Mouse (Mus musculus): ENCODE data around the gene Phactr4. TPM values are rescaled to one million over a fixed set of nuclear protein-coding genes. Genes with fewer than 3 reads are reported as not detected.

Gene Phactr4
- polyA plus RNA-seq, 1 experiment from 2014 or later, result 9.9 TPM

DNA sequence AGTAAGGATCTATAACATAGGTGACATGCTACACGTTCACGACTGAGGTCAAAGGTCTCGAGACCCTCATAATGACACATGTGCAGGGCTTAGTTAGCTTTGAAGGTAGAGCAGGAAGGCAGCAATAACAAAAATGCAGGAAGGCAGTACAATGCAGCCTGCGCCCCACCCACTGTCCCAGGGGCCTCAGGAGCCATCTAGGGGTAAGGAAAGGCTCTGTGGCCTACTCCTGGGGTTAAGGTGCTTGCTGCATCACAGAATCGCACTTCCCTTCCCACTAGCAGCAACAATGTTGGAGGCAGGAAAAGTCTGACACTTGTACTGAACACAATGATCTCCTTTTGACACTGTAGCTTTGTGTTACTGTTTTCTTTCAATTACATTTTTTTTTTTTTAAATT lies 34.7 kb downstream of the Phactr4 start:
- no peak overlapping the region for H3K27ac ChIP-seq (ENCODE audit: low read length)
- no peak overlapping the region for H3K4me3 ChIP-seq (ENCODE audit: low read depth, low read length)
- no peak overlapping the region for H3K4me2 ChIP-seq (ENCODE audit: low read depth, low read length)
- H3K4me1 ChIP-seq (ENCODE audit: control insufficient read depth, low read depth, low read length), result peaks cover 24% of the 10 kb centered on the region
- H3K9me3 ChIP-seq (replicated peaks; ENCODE audit: control insufficient read depth, low read length), result no peaks in the 10 kb centered on the region
- no peaks in the 10 kb centered on the region for H3K27me3 ChIP-seq (ENCODE audit: control insufficient read depth, insufficient read depth, low read depth, low read length)
- H3K9ac ChIP-seq (ENCODE audit: low read depth, low read length), result no peak overlapping the region
- peaks cover 8% of the 10 kb centered on the region for H3K36me3 ChIP-seq (ENCODE audit: control insufficient read depth, insufficient read depth)
- no peak for ATAC-seq (ENCODE audit: low read depth)
- 72% methylated on average over 5 of the region's 5 CpGs for WGBS (ENCODE audit: insufficient replicate concordance)

DNA sequence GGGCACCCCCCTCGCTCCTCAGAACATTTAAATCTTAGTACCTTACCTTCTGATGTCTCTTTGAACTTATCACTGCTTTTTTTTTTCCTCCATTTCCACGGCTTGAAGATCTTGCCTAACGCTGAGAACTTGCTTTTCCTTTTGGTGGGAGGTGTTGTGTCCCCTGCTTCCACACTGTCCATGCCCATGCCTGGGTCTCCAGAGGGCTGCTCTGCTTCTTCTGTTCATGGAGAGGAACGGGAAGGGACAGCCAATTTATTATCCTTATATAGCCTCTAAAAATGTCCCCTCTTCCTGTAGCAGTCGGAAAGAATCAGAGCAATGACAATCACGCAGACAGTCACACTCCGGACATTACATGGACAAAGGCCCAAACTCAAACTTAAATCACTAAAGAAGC lies 35.4 kb downstream of the Phactr4 start:
- Histone ChIP-seq H3K36me3 (ENCODE audit: control insufficient read depth, insufficient read depth) (peaks cover 5% of the 10 kb centered on the region), H3K27me3 (ENCODE audit: control insufficient read depth, insufficient read depth, low read depth, low read length) (no peaks in the 10 kb centered on the region), H3K9me3 (replicated peaks; ENCODE audit: control insufficient read depth, low read length) (no peaks in the 10 kb centered on the region), H3K4me3 (ENCODE audit: low read depth, low read length) (no peak overlapping the region), H3K4me2 (ENCODE audit: low read depth, low read length) (no peak overlapping the region), H3K27ac (ENCODE audit: low read length) (no peak overlapping the region), H3K4me1 (ENCODE audit: control insufficient read depth, low read depth, low read length) (peaks cover 24% of the 10 kb centered on the region), H3K9ac (ENCODE audit: low read depth, low read length) (no peak overlapping the region)
- ATAC-seq (ENCODE audit: low read depth), result no peak
- WGBS (ENCODE audit: insufficient replicate concordance), result 80% methylated on average over 7 of the region's 7 CpGs

DNA sequence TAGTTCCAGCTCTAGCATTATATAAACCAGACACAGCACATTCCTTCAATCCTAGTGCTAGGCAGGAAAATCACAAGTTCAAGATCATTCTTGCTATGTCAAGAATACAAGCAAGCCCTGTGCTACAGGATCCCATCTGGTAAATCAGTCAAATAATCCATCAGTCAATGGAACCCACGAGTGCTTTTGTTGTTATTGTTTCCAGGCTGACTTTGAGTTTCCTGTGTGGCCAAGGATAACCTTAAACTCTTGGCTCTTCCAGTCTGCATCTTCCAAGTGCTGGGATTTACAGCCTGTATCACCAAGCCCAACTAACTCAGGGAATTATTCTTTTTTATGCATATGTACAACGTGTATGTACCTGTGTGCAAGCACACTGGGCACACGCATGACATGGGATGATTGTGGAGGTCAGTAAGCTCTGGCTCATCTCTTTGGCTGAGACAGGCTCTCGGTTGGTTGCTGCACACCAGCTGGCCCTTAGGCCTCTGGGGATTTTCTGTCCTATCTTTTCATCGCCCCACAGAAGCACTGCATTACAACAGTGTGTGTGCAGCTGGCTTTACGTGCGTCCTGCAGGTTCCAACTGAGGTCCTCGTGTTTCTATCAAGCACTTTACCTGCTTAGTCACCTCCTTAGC lies 36.4 kb downstream of the Phactr4 start:
- H3K4me1 ChIP-seq (ENCODE audit: control insufficient read depth, low read depth, low read length), result peaks cover 17% of the 10 kb centered on the region
- H3K9ac ChIP-seq (ENCODE audit: low read depth, low read length), result no peak overlapping the region
- no peak overlapping the region for H3K4me2 ChIP-seq (ENCODE audit: low read depth, low read length)
- WGBS (ENCODE audit: insufficient replicate concordance), result 77% methylated on average over 8 of the region's 8 CpGs
- no peak overlapping the region for H3K27ac ChIP-seq (ENCODE audit: low read length)
- no peak overlapping the region for H3K4me3 ChIP-seq (ENCODE audit: low read depth, low read length)
- no peaks in the 10 kb centered on the region for H3K27me3 ChIP-seq (ENCODE audit: control insufficient read depth, insufficient read depth, low read depth, low read length)
- ATAC-seq (ENCODE audit: low read depth), result no peak
- H3K9me3 ChIP-seq (replicated peaks; ENCODE audit: control insufficient read depth, low read length), result no peaks in the 10 kb centered on the region
- H3K36me3 ChIP-seq (ENCODE audit: control insufficient read depth, insufficient read depth), result peaks cover 5% of the 10 kb centered on the region

DNA sequence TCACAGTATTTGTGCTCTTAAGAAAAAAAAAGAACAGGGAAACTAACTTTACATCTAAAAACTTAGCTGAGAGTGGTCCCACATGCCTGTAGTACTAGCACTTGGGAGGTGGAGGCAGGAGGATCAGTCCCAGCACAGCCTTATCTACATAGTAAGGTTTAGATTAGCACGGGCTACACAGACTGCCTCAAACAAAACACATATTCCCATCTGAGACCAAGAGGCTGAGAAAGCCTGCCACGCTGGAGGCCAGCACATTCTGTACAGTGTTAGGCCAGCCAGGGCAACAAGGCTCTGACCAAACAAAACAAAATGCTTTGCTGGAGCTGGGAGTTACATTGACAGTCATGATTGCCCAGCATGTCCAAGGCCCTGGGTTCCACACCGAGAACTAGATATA lies 38.8 kb downstream of the Phactr4 start:
- H3K4me2 ChIP-seq (ENCODE audit: low read depth, low read length), result no peak overlapping the region
- H3K9me3 ChIP-seq (replicated peaks; ENCODE audit: control insufficient read depth, low read length), result no peaks in the 10 kb centered on the region
- H3K36me3 ChIP-seq (ENCODE audit: control insufficient read depth, insufficient read depth), result peaks cover 5% of the 10 kb centered on the region
- WGBS (ENCODE audit: insufficient replicate concordance), result 47% methylated on average over 3 of the region's 3 CpGs
- no peak overlapping the region for H3K9ac ChIP-seq (ENCODE audit: low read depth, low read length)
- H3K27me3 ChIP-seq (ENCODE audit: control insufficient read depth, insufficient read depth, low read depth, low read length), result no peaks in the 10 kb centered on the region
- H3K27ac ChIP-seq (ENCODE audit: low read length), result no peak overlapping the region
- H3K4me1 ChIP-seq (ENCODE audit: control insufficient read depth, low read depth, low read length), result peaks cover 8% of the 10 kb centered on the region
- 0 out of 2 replicates have a peak, but pooled peaks have one; percentile 51 for ATAC-seq (ENCODE audit: low read depth)
- H3K4me3 ChIP-seq (ENCODE audit: low read depth, low read length), result no peak overlapping the region

DNA sequence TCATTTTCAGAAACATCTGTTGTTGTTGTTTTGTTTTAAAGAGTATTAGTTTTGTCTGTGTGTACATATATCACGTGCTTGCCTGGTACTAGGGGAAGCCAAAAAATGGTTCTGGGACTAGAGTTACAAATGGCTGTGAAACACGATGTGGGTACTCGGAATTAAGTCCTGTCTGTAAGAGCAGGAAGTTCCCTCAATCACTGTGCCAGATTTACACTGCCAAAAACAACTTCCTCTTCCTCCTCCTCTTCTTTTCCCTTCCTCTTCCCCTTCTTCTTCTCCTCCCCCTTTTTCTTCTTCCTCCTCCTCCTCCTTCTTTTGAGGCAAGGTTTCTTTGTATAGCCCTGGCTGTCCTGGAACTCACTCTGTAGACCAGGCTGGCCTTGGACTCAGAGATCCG lies 40.0 kb downstream of the Phactr4 start:
- no peak overlapping the region for H3K4me3 ChIP-seq (ENCODE audit: low read depth, low read length)
- ATAC-seq (ENCODE audit: low read depth), result no peak
- H3K4me1 ChIP-seq (ENCODE audit: control insufficient read depth, low read depth, low read length), result no peaks in the 10 kb centered on the region
- WGBS (ENCODE audit: insufficient replicate concordance), result 67% methylated on average over 4 of the region's 4 CpGs
- no peaks in the 10 kb centered on the region for H3K9me3 ChIP-seq (replicated peaks; ENCODE audit: control insufficient read depth, low read length)
- 0 out of 2 replicates have a peak overlapping the region, but pooled peaks have one; percentile 3 for H3K27ac ChIP-seq (ENCODE audit: low read length)
- no peaks in the 10 kb centered on the region for H3K27me3 ChIP-seq (ENCODE audit: control insufficient read depth, insufficient read depth, low read depth, low read length)
- no peak overlapping the region for H3K9ac ChIP-seq (ENCODE audit: low read depth, low read length)
- H3K4me2 ChIP-seq (ENCODE audit: low read depth, low read length), result no peak overlapping the region
- H3K36me3 ChIP-seq (ENCODE audit: control insufficient read depth, insufficient read depth), result peaks cover 10% of the 10 kb centered on the region

DNA sequence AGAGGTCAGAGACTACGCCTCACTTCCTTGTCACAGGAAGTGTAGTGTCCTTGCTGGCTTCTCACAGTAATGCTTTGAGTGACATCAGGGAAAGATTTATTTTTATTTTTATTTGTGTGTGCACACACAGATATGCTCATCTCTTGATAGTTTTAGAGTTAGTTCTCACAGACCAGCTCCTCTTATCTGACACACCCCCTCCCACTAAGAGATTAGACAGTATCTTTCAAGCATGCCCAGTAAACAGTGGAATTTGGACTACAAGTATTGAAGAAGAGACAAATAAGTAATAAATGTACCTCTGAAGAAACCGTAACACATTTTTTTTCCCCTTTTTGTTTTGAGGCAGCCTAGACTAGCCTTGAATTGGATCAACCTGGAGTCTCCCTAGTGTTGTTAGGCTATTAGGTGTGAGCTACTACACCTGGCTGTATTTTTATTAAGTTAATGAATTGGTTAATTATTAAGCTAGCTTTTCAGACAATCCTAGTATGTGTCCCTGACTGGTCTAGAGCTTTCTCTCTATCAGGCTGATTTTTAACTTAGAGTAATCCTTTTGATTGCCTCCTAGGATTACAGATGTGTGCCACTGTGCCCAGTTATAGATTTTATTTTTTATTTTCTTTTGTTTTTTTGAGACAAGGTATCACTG lies 41.2 kb downstream of the Phactr4 start:
- 72% methylated on average over 2 of the region's 2 CpGs for WGBS (ENCODE audit: insufficient replicate concordance)
- peaks cover 11% of the 10 kb centered on the region for H3K36me3 ChIP-seq (ENCODE audit: control insufficient read depth, insufficient read depth)
- H3K27me3 ChIP-seq (ENCODE audit: control insufficient read depth, insufficient read depth, low read depth, low read length), result no peaks in the 10 kb centered on the region
- no peak overlapping the region for H3K4me3 ChIP-seq (ENCODE audit: low read depth, low read length)
- H3K9me3 ChIP-seq (replicated peaks; ENCODE audit: control insufficient read depth, low read length), result no peaks in the 10 kb centered on the region
- H3K9ac ChIP-seq (ENCODE audit: low read depth, low read length), result no peak overlapping the region
- ATAC-seq (ENCODE audit: low read depth), result no peak
- no peak overlapping the region for H3K4me2 ChIP-seq (ENCODE audit: low read depth, low read length)
- H3K4me1 ChIP-seq (ENCODE audit: control insufficient read depth, low read depth, low read length), result no peaks in the 10 kb centered on the region
- no peak overlapping the region for H3K27ac ChIP-seq (ENCODE audit: low read length)

DNA sequence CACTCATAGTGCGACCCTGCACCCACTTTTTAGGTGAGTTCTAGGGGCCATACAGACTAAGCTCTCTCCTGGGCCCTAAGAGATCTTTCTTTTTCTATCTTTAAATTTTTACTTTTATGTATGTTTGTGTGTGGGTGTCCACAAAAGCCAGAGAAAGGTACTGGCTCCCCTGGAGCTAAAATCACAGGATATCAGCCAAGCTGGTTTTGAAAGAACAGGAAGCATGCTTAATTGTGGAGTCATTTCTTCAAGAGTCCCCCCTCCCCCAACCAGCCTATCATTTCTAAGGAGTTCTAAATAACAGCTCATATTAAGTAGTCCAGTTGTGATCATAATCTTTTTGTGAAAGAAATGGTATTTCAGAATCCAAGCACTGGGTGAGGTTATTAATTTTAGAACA lies 48.5 kb downstream of the Phactr4 start:
- Histone ChIP-seq H3K36me3 (ENCODE audit: control insufficient read depth, insufficient read depth) (peaks cover 26% of the 10 kb centered on the region), H3K4me1 (ENCODE audit: control insufficient read depth, low read depth, low read length) (no peaks in the 10 kb centered on the region), H3K4me2 (ENCODE audit: low read depth, low read length) (no peak overlapping the region), H3K9ac (ENCODE audit: low read depth, low read length) (no peak overlapping the region), H3K4me3 (ENCODE audit: low read depth, low read length) (no peak overlapping the region), H3K9me3 (replicated peaks; ENCODE audit: control insufficient read depth, low read length) (no peaks in the 10 kb centered on the region), H3K27me3 (ENCODE audit: control insufficient read depth, insufficient read depth, low read depth, low read length) (no peaks in the 10 kb centered on the region), H3K27ac (ENCODE audit: low read length) (no peak overlapping the region)
- no peak for ATAC-seq (ENCODE audit: low read depth)
- WGBS (ENCODE audit: insufficient replicate concordance), result 80% methylated on average over 1 of the region's 1 CpGs

DNA sequence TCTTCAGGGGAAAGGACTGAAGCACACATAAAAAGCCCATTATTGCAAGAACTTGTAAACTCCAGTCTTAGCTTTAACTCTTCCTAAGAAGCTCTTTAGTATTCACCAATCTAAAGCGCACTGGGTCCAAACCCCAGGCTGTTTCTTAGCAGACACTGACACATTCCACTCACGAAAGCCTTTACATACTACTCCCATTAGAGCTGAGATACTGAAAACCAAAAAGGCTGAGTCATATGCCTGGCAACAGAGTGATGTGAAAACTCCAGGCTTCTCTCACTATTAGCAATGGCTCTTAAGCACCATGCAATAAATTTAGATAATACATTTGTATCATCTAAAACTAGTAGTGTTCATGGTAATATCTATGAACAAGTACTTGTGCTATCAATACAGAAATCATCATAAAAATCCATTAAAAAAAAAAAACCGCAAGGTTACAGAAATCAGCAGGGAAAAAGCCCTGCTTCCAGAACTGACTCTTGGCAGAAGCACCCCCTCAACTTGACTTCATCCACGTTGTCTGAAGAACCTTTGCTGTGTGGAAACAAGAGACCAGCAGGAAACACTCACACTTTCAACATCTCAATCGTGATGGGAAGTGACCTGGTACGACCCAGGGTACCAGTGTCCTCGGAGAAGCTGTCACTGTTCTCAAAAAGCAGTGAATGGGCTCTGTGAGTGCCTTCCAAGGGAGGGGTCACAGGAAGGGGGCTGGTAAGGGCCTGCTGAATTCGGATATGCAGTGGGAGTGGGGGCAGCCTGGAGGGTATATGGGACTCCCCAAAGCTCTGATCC lies 52.1 kb downstream of the Phactr4 start:
- WGBS (ENCODE audit: insufficient replicate concordance), result 78% methylated on average over 8 of the region's 8 CpGs
- H3K36me3 ChIP-seq (ENCODE audit: control insufficient read depth, insufficient read depth), result peaks cover 34% of the 10 kb centered on the region
- H3K27ac ChIP-seq (ENCODE audit: low read length), result no peak overlapping the region
- H3K4me2 ChIP-seq (ENCODE audit: low read depth, low read length), result no peak overlapping the region
- no peak for ATAC-seq (ENCODE audit: low read depth)
- H3K9ac ChIP-seq (ENCODE audit: low read depth, low read length), result no peak overlapping the region
- H3K9me3 ChIP-seq (replicated peaks; ENCODE audit: control insufficient read depth, low read length), result no peaks in the 10 kb centered on the region
- no peaks in the 10 kb centered on the region for H3K4me1 ChIP-seq (ENCODE audit: control insufficient read depth, low read depth, low read length)
- no peaks in the 10 kb centered on the region for H3K27me3 ChIP-seq (ENCODE audit: control insufficient read depth, insufficient read depth, low read depth, low read length)
- H3K4me3 ChIP-seq (ENCODE audit: low read depth, low read length), result no peak overlapping the region
